Mouse (Mus musculus) bone marrow macrophage, adult 2 months (primary cell): ENCODE data around the gene Calcrl. TPM values are rescaled to one million over a fixed set of nuclear protein-coding genes. Genes with fewer than 3 reads are reported as not detected.

Source experiments
- H3K27ac ChIP-seq: 2 replicates; pipeline ENCODE4 v1.5.1; 2012; ENCODE audit warnings: low read depth, low read length; ENCODE audit not compliant: insufficient read depth
- H3K4me1 ChIP-seq: 2 replicates; pipeline ENCODE4 v1.6.1; 2012; ENCODE audit warnings: low read length; ENCODE audit not compliant: control insufficient read depth, insufficient read depth
- H3K4me3 ChIP-seq: 2 replicates; pipeline ENCODE4 v1.5.1; 2012; ENCODE audit warnings: mild to moderate bottlenecking, low read length, moderate library complexity; ENCODE audit not compliant: insufficient read depth
- CTCF ChIP-seq: IDR thresholded peaks from 2 replicates; pipeline ENCODE4 v1.5.1; 2012; ENCODE audit warnings: low read depth, mild to moderate bottlenecking, low read length, moderate library complexity
- POLR2A ChIP-seq: IDR thresholded peaks from 2 replicates; pipeline ENCODE4 v1.6.1; 2012; ENCODE audit warnings: mild to moderate bottlenecking, low read depth, low read length, borderline replicate concordance
- polyA plus RNA-seq: library from polyadenylated mRNA; stranded (reverse); fragments of >200 nt; gene quantifications from 2 replicates; pipeline ENCODE4 v1.2.4, GENCODE M21; 2012; ENCODE audit not compliant: missing spikeins, insufficient read depth, insufficient read length

Calcrl gene
- polyA plus RNA-seq, 1 experiment = 29.1 TPM

DNA sequence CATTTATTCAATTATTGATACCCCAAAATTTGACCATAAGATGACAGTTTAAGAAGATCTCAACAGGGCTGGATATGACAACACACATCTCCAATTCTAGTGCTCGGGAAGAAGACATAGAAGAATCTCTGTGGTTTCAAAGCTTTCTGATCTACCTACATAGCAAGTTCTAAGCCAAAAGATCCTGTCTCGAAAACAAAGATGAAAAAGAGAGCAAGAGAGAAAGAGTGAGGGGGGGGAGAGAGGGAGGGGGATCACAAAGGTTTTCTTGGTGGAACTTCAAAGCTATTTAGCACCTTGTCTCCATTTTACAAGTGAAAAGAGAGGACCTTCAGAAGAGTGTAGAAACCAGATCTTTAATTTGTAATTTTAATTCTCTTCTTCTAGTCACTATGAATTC lies 77.8 kb downstream of the Calcrl start:
- Histone ChIP-seq H3K27ac (no peak overlapping the region), H3K4me1 (peaks cover 14% of the 10 kb centered on the region), H3K4me3 (no peak overlapping the region)
- no peak for TF ChIP-seq POLR2A
- TF ChIP-seq CTCF = no peak

- Histone ChIP-seq H3K27ac (no peak overlapping the region), H3K4me1 (peaks cover 20% of the 10 kb centered on the region), H3K4me3 (no peak overlapping the region)
- TF ChIP-seq POLR2A (no peak), CTCF (no peak)
Observed at GRCm38 (mm10) chr2:84343756-84344155, 81.5 kb downstream of the Calcrl start.

- H3K4me3 ChIP-seq = no peak overlapping the region
- TF ChIP-seq CTCF (no peak), POLR2A (no peak)
- peaks cover 14% of the 10 kb centered on the region for H3K4me1 ChIP-seq
- no peak overlapping the region for H3K27ac ChIP-seq
Observed at GRCm38 (mm10) chr2:84337774-84338450, 87.3 kb downstream of the Calcrl start.

DNA sequence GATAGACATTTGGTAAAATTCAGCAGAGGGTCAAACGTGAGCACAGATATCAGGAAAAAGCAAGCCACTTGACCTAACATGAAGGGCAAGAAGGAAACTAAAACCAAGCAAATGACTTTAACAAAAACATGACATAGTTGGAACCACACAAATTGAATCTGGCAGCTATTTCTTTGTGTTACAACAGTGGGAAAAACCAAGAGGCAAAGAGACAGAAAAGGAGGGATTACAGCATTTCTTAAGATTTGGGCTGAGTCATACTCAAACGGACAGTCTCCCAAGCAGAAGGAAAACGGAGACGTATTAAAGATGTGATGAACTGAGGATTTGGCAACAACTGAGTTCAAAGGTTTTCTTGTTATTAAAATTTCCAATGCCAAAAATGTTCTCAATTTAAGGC lies 88.9 kb downstream of the Calcrl start:
- no peak overlapping the region for H3K27ac ChIP-seq
- H3K4me3 ChIP-seq = no peak overlapping the region
- no peak for TF ChIP-seq CTCF
- TF ChIP-seq POLR2A = no peak
- peaks cover 4% of the 10 kb centered on the region; the same call in 1 of the 2 replicates for H3K4me1 ChIP-seq

GRCm38 (mm10) chr2:84316185-84316805 lies 108.9 kb downstream of the Calcrl start:
- Histone ChIP-seq H3K4me3 (no peak overlapping the region), H3K27ac (no peak overlapping the region), H3K4me1 (peaks cover 5% of the 10 kb centered on the region)
- TF ChIP-seq CTCF = no peak

GRCm38 (mm10) chr2:84296517-84296916 lies 128.7 kb downstream of the Calcrl start:
- H3K27ac ChIP-seq = no peak overlapping the region
- peaks cover 3% of the 10 kb centered on the region; the same call in 1 of the 2 replicates for H3K4me1 ChIP-seq
- no peak for TF ChIP-seq POLR2A
- no peak for TF ChIP-seq CTCF
- H3K4me3 ChIP-seq = no peak overlapping the region

GRCm38 (mm10) chr2:84295068-84295467 lies 130.1 kb downstream of the Calcrl start:
- no peak overlapping the region for H3K4me3 ChIP-seq
- TF ChIP-seq CTCF (no peak), POLR2A (no peak)
- H3K27ac ChIP-seq = no peak overlapping the region
- peaks cover 3% of the 10 kb centered on the region; the same call in 1 of the 2 replicates for H3K4me1 ChIP-seq

DNA sequence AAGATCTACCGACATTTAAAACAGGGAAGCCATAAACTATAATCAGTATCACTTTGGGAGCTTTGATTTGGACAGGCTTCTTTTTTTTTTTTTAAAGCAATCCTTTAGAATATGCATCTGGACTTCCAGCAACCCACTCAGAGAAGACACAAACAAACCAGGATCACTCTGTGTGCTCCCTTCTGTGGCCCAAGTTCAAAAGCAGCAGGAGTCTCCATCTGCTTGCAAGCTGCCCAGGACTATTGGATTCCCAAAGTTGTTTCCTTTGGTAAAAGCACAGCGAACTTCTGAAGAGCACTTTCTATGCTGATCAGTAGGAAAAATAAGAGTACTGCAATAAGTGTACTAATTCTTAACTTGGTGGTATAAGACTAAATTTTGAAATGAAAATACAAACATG lies 130.6 kb downstream of the Calcrl start:
- H3K27ac ChIP-seq = no peak overlapping the region
- H3K4me1 ChIP-seq = peaks cover 3% of the 10 kb centered on the region; the same call in 1 of the 2 replicates
- TF ChIP-seq CTCF (no peak), POLR2A (no peak)
- H3K4me3 ChIP-seq = no peak overlapping the region

DNA sequence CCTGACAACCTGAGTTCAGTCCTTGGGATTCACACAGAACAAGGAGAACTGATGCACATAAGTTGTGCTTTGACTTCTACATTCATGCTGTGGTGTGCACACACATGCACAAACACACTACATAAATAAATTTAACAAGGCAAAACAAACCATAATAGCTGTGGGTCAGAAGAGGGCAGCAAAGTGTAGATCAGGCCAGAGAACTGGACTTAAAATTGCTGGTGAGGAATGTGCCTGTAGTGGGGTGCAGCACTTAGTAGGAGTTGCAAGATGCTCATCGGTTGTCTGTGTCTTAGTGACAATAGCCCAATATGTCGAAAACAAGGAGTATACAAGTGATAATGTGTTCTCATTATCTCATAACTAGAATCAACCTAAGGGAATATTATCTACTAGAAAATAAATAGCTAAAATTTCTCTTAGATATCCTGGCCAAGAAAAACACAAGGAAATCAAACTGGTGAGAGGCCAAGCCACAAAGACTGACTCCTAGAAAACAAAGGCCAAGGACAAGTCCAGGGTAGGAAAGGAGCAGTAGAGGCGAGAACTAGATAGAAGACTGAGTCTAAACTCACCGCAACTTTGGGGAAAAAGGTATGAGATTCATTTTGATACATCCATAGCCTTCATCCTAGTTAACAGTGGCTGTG lies 132.7 kb downstream of the Calcrl start:
- Histone ChIP-seq H3K4me3 (no peak overlapping the region), H3K4me1 (peaks cover 3% of the 10 kb centered on the region; the same call in 1 of the 2 replicates), H3K27ac (no peak overlapping the region)
- TF ChIP-seq POLR2A (no peak), CTCF (no peak)
